Mouse (Mus musculus) right cerebral cortex, adult 2 months (tissue): ENCODE data around the gene Mettl13.

ENCODE experiments used
- DNase-seq, 2 experiments: peaks; one replicate each; pipeline ENCODE4 v3.0.0; 2021 to 2022; ENCODE audit warnings: low spot score in 2 of 2

Mettl13 gene

DNA sequence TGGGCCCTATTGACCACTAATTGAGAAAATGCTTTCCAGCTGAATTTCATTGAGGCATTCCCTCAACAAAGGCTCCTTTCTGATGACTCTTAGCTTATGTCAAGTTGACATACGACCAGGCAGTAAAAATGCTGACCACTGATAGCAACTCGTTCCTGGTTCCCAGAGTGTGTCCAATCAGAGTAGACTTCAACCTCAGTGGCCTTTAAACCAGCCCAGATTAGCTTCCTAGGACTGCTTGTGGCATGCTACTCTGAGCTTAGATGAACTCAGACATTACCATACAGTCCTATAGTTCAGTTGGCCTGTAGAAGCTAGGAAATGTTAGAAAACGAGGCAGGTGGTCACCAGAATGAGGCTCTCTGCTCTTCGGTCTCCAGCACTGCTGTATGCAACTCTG is 16.0 kb downstream of the Mettl13 start:
- no peak for DNase-seq

DNA sequence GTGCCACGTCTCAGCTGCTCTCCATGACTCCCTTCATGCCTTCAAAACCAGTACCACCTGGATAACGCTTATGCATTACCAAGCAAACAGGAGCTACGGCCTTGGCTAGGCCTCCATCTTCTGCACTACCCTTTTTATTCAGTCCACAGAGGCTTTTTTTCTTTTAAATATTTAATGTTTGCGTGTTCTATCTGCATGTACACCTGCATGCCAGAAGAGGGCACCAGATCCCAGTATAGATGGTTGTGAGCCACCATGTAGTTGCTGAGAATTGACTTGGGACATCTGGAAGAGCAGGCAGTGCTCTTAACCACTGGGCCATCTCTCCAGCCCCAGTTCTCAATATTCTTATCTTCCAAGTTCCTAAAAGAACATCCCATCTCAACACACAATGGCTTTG is 16.8 kb downstream of the Mettl13 start:
- no peak for DNase-seq

GRCm38 (mm10) chr1:162530666-162531065 is 17.7 kb downstream of the Mettl13 start:
- DNase-seq: no peak

DNA sequence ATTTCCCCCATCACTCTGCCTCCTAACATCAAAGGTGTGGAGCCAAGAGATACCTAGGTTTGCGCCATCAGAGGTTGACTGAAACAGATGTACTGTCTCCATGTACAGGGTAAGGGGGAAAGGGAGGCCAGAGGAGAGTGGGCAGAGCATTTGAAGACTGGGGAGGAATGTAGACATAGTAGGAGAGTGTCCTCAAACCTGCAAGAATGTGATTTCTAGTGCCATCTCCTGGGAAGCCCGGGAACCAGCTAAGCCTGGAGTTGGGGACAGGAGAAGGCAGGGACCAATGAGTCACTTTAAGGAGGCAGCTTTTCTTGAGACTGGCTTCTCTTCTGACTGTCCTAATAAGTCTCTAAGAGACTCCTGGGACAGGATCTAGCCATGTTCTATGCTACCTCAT is 18.7 kb downstream of the Mettl13 start:
- peak; percentile 36 to 57 for DNase-seq

DNA sequence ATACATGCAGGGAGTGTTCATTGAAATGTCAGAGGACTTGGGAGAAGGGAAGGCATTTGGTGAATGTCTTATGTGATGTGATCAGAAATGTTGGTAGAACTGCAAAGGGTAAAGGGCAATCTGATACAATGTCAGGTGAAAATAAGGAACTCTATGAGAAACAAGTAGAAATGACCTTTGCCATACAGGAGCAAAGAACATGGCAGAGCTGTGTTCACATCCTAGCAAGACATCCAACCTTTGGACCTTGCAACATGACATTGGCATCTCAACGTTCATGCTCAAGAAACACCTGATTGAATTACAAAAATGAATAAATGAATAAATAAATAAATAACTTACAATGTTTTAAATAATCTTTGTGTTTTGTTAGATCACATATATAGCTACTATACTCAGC is 33.2 kb downstream of the Mettl13 start:
- no peak for DNase-seq

DNA sequence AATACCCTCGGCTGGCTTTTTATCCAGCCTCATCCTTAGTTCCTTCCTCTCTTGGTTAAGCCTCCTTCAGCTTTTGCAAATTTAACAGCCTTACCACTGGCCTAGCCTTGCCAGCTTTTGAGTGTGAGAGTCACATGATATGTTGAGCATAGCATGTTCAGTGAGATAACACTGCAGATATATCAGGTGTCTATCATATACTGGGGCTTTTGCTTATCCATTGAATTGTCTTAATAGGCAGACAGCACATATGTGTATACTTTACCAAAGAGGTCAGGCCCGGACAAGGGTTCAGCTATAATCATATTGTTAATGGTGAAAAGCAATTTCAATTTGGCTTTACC is 38.4 kb downstream of the Mettl13 start:
- DNase-seq: no peak

DNA sequence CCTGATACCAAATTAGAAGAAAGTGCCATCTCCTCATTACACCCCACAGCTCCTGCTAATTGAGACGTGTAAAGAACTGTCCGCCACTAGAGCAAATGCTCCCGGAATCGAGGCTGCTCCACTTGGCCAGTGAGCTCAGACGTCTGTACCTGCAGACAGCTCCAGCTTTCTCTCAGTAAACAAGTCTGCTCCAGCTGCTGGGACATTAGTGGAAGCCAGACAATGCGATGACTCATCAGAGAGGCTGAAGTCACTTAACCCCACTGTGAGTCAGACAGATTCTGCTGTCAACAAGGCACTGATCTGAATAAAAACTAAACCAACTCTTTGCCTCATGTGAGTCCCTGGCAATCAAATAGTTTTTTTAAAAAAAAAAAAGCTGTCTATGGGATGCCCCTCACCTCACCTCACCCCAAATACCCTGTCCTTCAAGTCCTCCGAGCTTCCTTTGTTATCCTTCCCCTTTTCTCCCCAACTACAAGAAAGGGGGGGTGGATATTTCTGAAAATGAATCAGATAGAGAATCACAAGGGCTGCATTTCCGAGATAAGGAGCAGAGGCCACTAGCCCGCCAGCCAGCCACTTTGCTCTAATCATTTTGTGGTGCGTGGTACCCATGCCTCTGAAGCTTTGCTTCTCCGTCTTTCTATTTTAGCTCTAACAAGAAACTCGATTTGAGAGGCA is 38.9 kb downstream of the Mettl13 start:
- DNase-seq: peak; percentile 12 to 25

GRCm38 (mm10) chr1:162508211-162509005 is 39.9 kb downstream of the Mettl13 start:
- no peak for DNase-seq

- DNase-seq: peak; percentile 19 to 29
Observed at GRCm38 (mm10) chr1:162506516-162506915, 41.8 kb downstream of the Mettl13 start.

DNA sequence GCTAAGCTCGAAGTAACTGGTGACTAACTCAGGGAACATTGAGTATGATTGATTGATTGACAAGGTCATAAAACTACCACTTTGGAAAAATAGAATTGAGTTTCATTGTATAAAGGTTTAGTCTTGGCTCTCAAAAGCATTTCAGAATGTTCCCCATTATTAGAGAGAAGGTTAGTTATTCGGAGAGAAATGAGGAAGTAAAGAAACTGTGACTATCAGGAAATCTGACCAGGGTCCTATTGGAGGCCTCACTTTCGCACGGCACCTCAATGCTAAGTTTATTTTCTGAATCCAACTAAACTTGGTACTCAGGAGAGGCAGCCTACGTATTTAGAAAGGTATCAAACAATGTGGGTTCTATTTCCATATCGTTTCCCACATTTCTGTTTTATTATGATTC is 42.7 kb downstream of the Mettl13 start:
- no peak for DNase-seq
